Mouse (Mus musculus): Measurements from ENCODE around the gene Sult2a5. TPM values are rescaled to one million over a fixed set of nuclear protein-coding genes. Genes with fewer than 3 reads are reported as not detected.

Sult2a5 gene
- polyA plus RNA-seq (2014; fragmentation: Illumina TruSeq; extraction: RNeasy Lipid Tissue Mini Kit (QIAGEN cat#74804)) = not detected

GRCm38 (mm10) chr7:13623667-13624066 lies at the start of gene Sult2a5:
TSS of gene Sult2a5 (plus strand) at chr7:13623967.

Other genes starting within 250 kb of the Sult2a5 start
- gene Cabp5, start 225.8 kb upstream of the Sult2a5 start, polyA plus RNA-seq (2014; fragmentation: Illumina TruSeq; extraction: RNeasy Lipid Tissue Mini Kit (QIAGEN cat#74804)) = not detected
- not detected for gene Bsph1, start 173.1 kb upstream of the Sult2a5 start, polyA plus RNA-seq (2014; fragmentation: Illumina TruSeq; extraction: RNeasy Lipid Tissue Mini Kit (QIAGEN cat#74804))
- gene Bsph2, start 52.9 kb upstream of the Sult2a5 start, polyA plus RNA-seq (2014; fragmentation: Illumina TruSeq; extraction: RNeasy Lipid Tissue Mini Kit (QIAGEN cat#74804)) = not detected
- not detected for gene Sult2a2, start 109.5 kb downstream of the Sult2a5 start, polyA plus RNA-seq (2014; fragmentation: Illumina TruSeq; extraction: RNeasy Lipid Tissue Mini Kit (QIAGEN cat#74804))
- gene Sult2a1, start 213.4 kb downstream of the Sult2a5 start, polyA plus RNA-seq (2014; fragmentation: Illumina TruSeq; extraction: RNeasy Lipid Tissue Mini Kit (QIAGEN cat#74804)) = not detected

Data from ovary, adult 10 weeks (tissue).